Mouse (Mus musculus): Measurements from ENCODE around the gene Speg. TPM values are rescaled to one million over a fixed set of nuclear protein-coding genes. Genes with fewer than 3 reads are reported as not detected.

The Speg gene
- polyA plus RNA-seq, 1 experiment = 12.1 TPM

GRCm38 (mm10) chr1:75349275-75349674 lies 25.8 kb upstream of the Speg start:
- no peak overlapping the region for H3K27ac ChIP-seq (ENCODE audit: control insufficient read depth, insufficient read depth, low read length)
- DNase-seq = no peak
- no peaks in the 10 kb centered on the region for H3K4me1 ChIP-seq (replicated peaks; ENCODE audit: control insufficient read depth, insufficient read depth, low read length)
- no peaks in the 10 kb centered on the region for H3K36me3 ChIP-seq (ENCODE audit: control insufficient read depth, insufficient read depth, low read length)
- H3K4me3 ChIP-seq (ENCODE audit: control insufficient read depth, insufficient read depth, low read length) = no peak overlapping the region
- no peak for TF ChIP-seq CTCF (IDR thresholded peaks at IDR 0.05; ENCODE audit: borderline replicate concordance, control insufficient read depth, extremely low read depth, insufficient read depth, low read length, poor library complexity)
- TF ChIP-seq POLR2A (IDR thresholded peaks at IDR 0.05; ENCODE audit: control insufficient read depth, extremely low read depth, insufficient read depth, low read length, poor library complexity) = no peak
- 62% methylated on average over 5 of the region's 5 CpGs for WGBS
- H3K27me3 ChIP-seq (ENCODE audit: control insufficient read depth, insufficient read depth, low read length) = no peaks in the 10 kb centered on the region

DNA sequence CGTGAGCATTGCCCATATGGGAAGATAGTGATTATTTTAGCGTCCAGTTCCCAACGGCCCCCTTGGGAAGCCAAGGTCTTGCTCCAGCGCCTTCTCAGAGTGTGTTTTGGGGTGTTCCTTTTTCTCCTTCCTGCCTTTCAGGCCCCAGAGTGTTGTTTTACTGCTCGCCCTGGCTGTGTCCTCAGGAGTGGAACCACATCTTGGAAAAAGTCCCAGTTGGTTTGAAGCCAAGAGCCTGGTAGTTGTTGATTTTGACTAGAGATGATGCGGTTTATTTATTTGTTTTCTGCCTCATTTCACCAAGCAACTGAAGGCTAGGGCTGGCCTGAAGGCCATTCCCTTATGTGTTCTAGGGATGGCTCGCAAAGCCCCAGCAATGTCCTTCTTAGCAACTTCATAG lies 17.8 kb upstream of the Speg start:
- H3K27me3 ChIP-seq (ENCODE audit: control insufficient read depth, insufficient read depth, low read length) = peaks cover 7% of the 10 kb centered on the region; the same call in 1 of the 2 replicates
- no peak overlapping the region for H3K27ac ChIP-seq (ENCODE audit: control insufficient read depth, insufficient read depth, low read length)
- no peak overlapping the region for H3K4me3 ChIP-seq (ENCODE audit: control insufficient read depth, insufficient read depth, low read length)
- 79% methylated on average over 7 of the region's 7 CpGs for WGBS
- H3K4me1 ChIP-seq (replicated peaks; ENCODE audit: control insufficient read depth, insufficient read depth, low read length) = no peaks in the 10 kb centered on the region
- H3K36me3 ChIP-seq (ENCODE audit: control insufficient read depth, insufficient read depth, low read length) = no peaks in the 10 kb centered on the region
- DNase-seq = no peak
- no peak for TF ChIP-seq CTCF (IDR thresholded peaks at IDR 0.05; ENCODE audit: borderline replicate concordance, control insufficient read depth, extremely low read depth, insufficient read depth, low read length, poor library complexity)

DNA sequence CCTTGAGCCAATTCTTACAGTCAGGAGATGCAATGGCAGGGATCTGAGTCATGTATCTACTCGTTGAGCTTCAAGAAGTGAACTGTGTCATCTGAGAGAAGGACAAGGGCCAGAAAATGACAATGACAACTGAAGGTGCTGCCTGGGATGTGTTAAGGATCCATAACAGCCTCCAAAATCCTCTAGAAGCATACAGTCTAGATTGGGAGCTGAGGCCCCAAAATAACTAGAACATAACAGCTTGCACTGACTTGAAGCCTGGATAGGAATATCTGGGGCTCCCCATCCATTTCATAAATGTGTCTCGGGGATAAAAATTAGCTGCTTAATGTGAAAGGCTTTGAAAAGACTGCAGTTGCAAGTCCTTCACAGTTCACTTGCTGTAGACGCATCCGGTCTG lies 17.1 kb upstream of the Speg start:
- no peak overlapping the region for H3K27ac ChIP-seq (ENCODE audit: control insufficient read depth, insufficient read depth, low read length)
- no peaks in the 10 kb centered on the region for H3K4me1 ChIP-seq (replicated peaks; ENCODE audit: control insufficient read depth, insufficient read depth, low read length)
- H3K4me3 ChIP-seq (ENCODE audit: control insufficient read depth, insufficient read depth, low read length) = no peak overlapping the region
- TF ChIP-seq POLR2A (IDR thresholded peaks at IDR 0.05; ENCODE audit: control insufficient read depth, extremely low read depth, insufficient read depth, low read length, poor library complexity) (no peak), CTCF (IDR thresholded peaks at IDR 0.05; ENCODE audit: borderline replicate concordance, control insufficient read depth, extremely low read depth, insufficient read depth, low read length, poor library complexity) (no peak)
- no peaks in the 10 kb centered on the region for H3K36me3 ChIP-seq (ENCODE audit: control insufficient read depth, insufficient read depth, low read length)
- H3K27me3 ChIP-seq (ENCODE audit: control insufficient read depth, insufficient read depth, low read length) = peaks cover 7% of the 10 kb centered on the region; the same call in 1 of the 2 replicates
- WGBS = 91% methylated on average over 4 of the region's 4 CpGs
- no peak for DNase-seq

- H3K4me1 ChIP-seq (replicated peaks; ENCODE audit: control insufficient read depth, insufficient read depth, low read length) = no peaks in the 10 kb centered on the region
- no peaks in the 10 kb centered on the region for H3K36me3 ChIP-seq (ENCODE audit: control insufficient read depth, insufficient read depth, low read length)
- no peak overlapping the region for H3K27ac ChIP-seq (ENCODE audit: control insufficient read depth, insufficient read depth, low read length)
- H3K27me3 ChIP-seq (ENCODE audit: control insufficient read depth, insufficient read depth, low read length) = peaks cover 7% of the 10 kb centered on the region; the same call in 1 of the 2 replicates
- no peak for DNase-seq
- no peak overlapping the region for H3K4me3 ChIP-seq (ENCODE audit: control insufficient read depth, insufficient read depth, low read length)
- TF ChIP-seq POLR2A (IDR thresholded peaks at IDR 0.05; ENCODE audit: control insufficient read depth, extremely low read depth, insufficient read depth, low read length, poor library complexity) (no peak), CTCF (IDR thresholded peaks at IDR 0.05; ENCODE audit: borderline replicate concordance, control insufficient read depth, extremely low read depth, insufficient read depth, low read length, poor library complexity) (no peak)
- 83% methylated on average over 13 of the region's 13 CpGs for WGBS
Measured at GRCm38 (mm10) chr1:75359346-75359745, 15.8 kb upstream of the Speg start.

GRCm38 (mm10) chr1:75360112-75361031 lies 14.7 kb upstream of the Speg start, which contains the start of gene Des:
Gene Des (plus strand): TSS chr1:75360329.
- Histone ChIP-seq H3K27ac (ENCODE audit: control insufficient read depth, insufficient read depth, low read length) (no peak within 1 kb of the TSS), H3K4me3 (ENCODE audit: control insufficient read depth, insufficient read depth, low read length) (no peak within 1 kb of the TSS), H3K4me1 (replicated peaks; ENCODE audit: control insufficient read depth, insufficient read depth, low read length) (no peaks in the 10 kb centered on the region), H3K36me3 (ENCODE audit: control insufficient read depth, insufficient read depth, low read length) (no peaks in the 10 kb centered on the region), H3K27me3 (ENCODE audit: control insufficient read depth, insufficient read depth, low read length) (peaks cover 7% of the 10 kb centered on the region; the same call in 1 of the 2 replicates)
- TF ChIP-seq POLR2A (IDR thresholded peaks at IDR 0.05; ENCODE audit: control insufficient read depth, extremely low read depth, insufficient read depth, low read length, poor library complexity) = no peak
- TF ChIP-seq CTCF (IDR thresholded peaks at IDR 0.05; ENCODE audit: borderline replicate concordance, control insufficient read depth, extremely low read depth, insufficient read depth, low read length, poor library complexity) = no peak
- no peak for DNase-seq
- 12% methylated on average over 80 of the region's 80 CpGs for WGBS

DNA sequence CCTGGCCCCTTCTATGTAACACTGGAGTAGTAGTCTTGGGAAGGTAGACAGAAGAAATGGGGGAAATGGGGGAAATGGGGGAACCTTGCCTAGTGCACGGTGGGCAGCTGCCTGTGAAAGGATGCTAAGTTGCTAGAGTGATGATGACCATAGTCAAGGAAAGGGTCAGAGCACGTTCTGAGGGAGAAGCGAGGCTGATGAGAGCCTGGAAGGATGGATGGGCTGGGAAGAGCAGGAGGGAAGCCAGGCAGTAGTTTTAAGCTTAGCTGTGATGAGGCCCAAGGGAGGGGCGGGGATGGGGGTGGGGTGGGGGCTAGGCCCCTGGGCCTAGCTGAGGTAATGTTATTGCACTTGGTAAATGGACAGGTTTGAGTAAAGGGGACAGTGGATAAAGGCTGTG lies 14.0 kb upstream of the Speg start:
- H3K4me1 ChIP-seq (replicated peaks; ENCODE audit: control insufficient read depth, insufficient read depth, low read length) = no peaks in the 10 kb centered on the region
- no peak for DNase-seq
- WGBS = 65% methylated on average over 4 of the region's 4 CpGs

More for the DNA sequence above, 14.0 kb upstream of the Speg start:
- H3K4me3 ChIP-seq (ENCODE audit: control insufficient read depth, insufficient read depth, low read length) = no peak overlapping the region
- no peaks in the 10 kb centered on the region for H3K36me3 ChIP-seq (ENCODE audit: control insufficient read depth, insufficient read depth, low read length)
- H3K27me3 ChIP-seq (ENCODE audit: control insufficient read depth, insufficient read depth, low read length) = peaks cover 7% of the 10 kb centered on the region; the same call in 1 of the 2 replicates
- no peak overlapping the region for H3K27ac ChIP-seq (ENCODE audit: control insufficient read depth, insufficient read depth, low read length)
- TF ChIP-seq POLR2A (IDR thresholded peaks at IDR 0.05; ENCODE audit: control insufficient read depth, extremely low read depth, insufficient read depth, low read length, poor library complexity) (no peak), CTCF (IDR thresholded peaks at IDR 0.05; ENCODE audit: borderline replicate concordance, control insufficient read depth, extremely low read depth, insufficient read depth, low read length, poor library complexity) (no peak)
